Mouse (Mus musculus) stomach, postnatal 0 days (tissue): ENCODE data around the gene Fam187b.

Experiments
- CTCF ChIP-seq: IDR thresholded peaks from 2 replicates; pipeline ENCODE4 v1.5.1; 2016; ENCODE audit warnings: antibody characterized with exemption, low read depth, mild to moderate bottlenecking, moderate library complexity
- EP300 ChIP-seq: optimal IDR thresholded peaks from 2 replicates; pipeline ENCODE3; 2016; ENCODE audit warnings: antibody characterized with exemption

- TF ChIP-seq CTCF: peak; percentile 81
- no peak for TF ChIP-seq EP300
Observed at GRCm38 (mm10) chr7:30973501-30974289, at the start of gene Fam187b.
